Mouse (Mus musculus) heart, embryonic 12.5 days (tissue): ENCODE data around the gene Fcgbp. TPM values are rescaled to one million over a fixed set of nuclear protein-coding genes. Genes with fewer than 3 reads are reported as not detected.
"Not testable (repeated sequence)": the region's sequence is repeated elsewhere in the genome, so short reads cannot be mapped to it uniquely, and the experiment has no call there.

ENCODE experiments used
- ATAC-seq: fragments of 200-750 bp; cut with Nextera tagmentation; 2 replicates; pipeline ENCODE4 v1.8.0; 2017; ENCODE audit warnings: moderate TSS enrichment, moderate library complexity; ENCODE audit not compliant: insufficient number of reproducible peaks, low FRiP score
- H3K27ac ChIP-seq: fragments of 300-500 bp; sonication (generic); 2 replicates; pipeline ENCODE4 v1.5.1; 2016; ENCODE audit warnings: mild to moderate bottlenecking, moderate library complexity; ENCODE audit not compliant: poor library complexity, severe bottlenecking
- H3K27me3 ChIP-seq: fragments of 300-500 bp; sonication (generic); replicated peaks from 2 replicates; pipeline ENCODE4 v1.6.1; 2016; ENCODE audit warnings: mild to moderate bottlenecking, moderate library complexity
- H3K36me3 ChIP-seq: fragments of 300-500 bp; sonication (generic); 2 replicates; pipeline ENCODE4 v1.6.1; 2016; ENCODE audit warnings: mild to moderate bottlenecking, moderate library complexity
- H3K4me1 ChIP-seq: fragments of 300-500 bp; sonication (generic); replicated peaks from 2 replicates; pipeline ENCODE4 v1.6.1; 2016; ENCODE audit warnings: mild to moderate bottlenecking
- H3K4me2 ChIP-seq: fragments of 300-500 bp; sonication (generic); 2 replicates; pipeline ENCODE4 v1.6.1; 2016; ENCODE audit warnings: mild to moderate bottlenecking, moderate library complexity
- H3K4me3 ChIP-seq: fragments of 300-500 bp; sonication (generic); 2 replicates; pipeline ENCODE4 v1.5.1; 2016; ENCODE audit warnings: mild to moderate bottlenecking
- H3K9ac ChIP-seq: fragments of 300-500 bp; sonication (generic); 2 replicates; pipeline ENCODE4 v1.6.1; 2016; ENCODE audit warnings: mild to moderate bottlenecking, moderate library complexity
- H3K9me3 ChIP-seq: fragments of 300-500 bp; sonication (generic); replicated peaks from 2 replicates; pipeline ENCODE4 v1.6.1; 2016; ENCODE audit warnings: mild to moderate bottlenecking, moderate library complexity
- WGBS: fragments of 180-500 bp; shearing (Covaris S2); methylation state at CpG from one replicate; pipeline ENCODE4 v1.1.7; 2016; 5-methylcytosine and 5-hydroxymethylcytosine counted together
- polyA plus RNA-seq: library from polyadenylated mRNA; unstranded; fragments of >200 nt; fragmentation: Nextera tagmentation; extraction: Ambion mirVana; gene quantifications from 2 replicates; pipeline ENCODE4 v1.2.1, GENCODE M21; 2016

Gene Fcgbp
- polyA plus RNA-seq, 1 experiment from 2014 or later: not detected

DNA sequence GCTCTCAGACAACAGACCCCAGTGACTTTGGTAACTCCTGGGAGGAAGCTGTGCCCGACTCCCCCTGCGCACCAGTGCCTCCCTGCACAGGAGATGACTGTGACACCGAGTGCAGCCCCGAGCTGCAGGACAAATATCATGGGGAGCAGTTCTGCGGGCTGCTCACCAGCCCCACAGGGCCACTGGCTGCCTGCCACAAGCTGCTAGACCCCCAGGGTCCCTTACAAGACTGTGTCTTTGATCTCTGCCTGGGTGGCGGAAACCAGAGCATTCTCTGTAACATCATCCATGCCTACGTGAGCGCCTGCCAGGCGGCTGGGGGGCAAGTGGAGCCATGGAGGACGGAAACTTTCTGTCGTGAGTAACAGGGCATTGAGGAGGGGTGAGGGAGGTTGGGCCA, 22.5 kb downstream of the Fcgbp start:
- no peak overlapping the region for H3K4me2 ChIP-seq
- ATAC-seq: no peak
- WGBS: 33% methylated on average over 11 of the region's 11 CpGs

DNA sequence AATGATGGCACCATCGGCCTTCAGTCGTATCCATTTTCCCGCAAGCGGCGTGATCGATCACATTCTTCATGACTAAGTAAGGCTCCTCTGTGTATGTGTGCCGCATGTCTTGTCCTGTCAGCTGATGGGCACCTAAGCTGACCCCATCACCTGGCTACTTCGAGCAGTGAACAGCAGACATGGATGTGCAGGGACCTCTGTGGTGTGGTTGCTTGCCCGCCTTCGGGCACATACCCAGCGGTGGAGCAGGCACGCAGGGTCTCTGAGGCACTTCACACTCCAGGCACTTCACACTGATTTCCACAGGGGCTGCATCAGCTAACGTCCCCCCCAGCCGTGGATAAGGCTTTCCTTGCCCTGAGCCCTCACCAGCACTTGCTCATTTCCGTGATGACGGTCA, 28.1 kb downstream of the Fcgbp start:
- ATAC-seq: no peak
- no peak overlapping the region for H3K4me3 ChIP-seq
- no peak overlapping the region for H3K27ac ChIP-seq
- H3K4me2 ChIP-seq: no peak overlapping the region
- H3K9ac ChIP-seq: no peak overlapping the region
- H3K36me3 ChIP-seq: no peaks in the 10 kb centered on the region
- 91% methylated on average over 16 of the region's 16 CpGs for WGBS
- H3K27me3 ChIP-seq: peaks cover 15% of the 10 kb centered on the region; the same call in 1 of the 2 replicates
- H3K4me1 ChIP-seq: no peaks in the 10 kb centered on the region
- H3K9me3 ChIP-seq: peaks cover 14% of the 10 kb centered on the region

More for the DNA sequence above, 22.5 kb downstream of the Fcgbp start:
- Histone ChIP-seq H3K27ac (no peak overlapping the region), H3K36me3 (no peaks in the 10 kb centered on the region), H3K27me3 (0 out of 2 replicates have a peak, but pooled peaks cover 5% of the 10 kb centered on the region), H3K9ac (no peak overlapping the region), H3K9me3 (no peaks in the 10 kb centered on the region), H3K4me1 (no peaks in the 10 kb centered on the region), H3K4me3 (no peak overlapping the region)

DNA sequence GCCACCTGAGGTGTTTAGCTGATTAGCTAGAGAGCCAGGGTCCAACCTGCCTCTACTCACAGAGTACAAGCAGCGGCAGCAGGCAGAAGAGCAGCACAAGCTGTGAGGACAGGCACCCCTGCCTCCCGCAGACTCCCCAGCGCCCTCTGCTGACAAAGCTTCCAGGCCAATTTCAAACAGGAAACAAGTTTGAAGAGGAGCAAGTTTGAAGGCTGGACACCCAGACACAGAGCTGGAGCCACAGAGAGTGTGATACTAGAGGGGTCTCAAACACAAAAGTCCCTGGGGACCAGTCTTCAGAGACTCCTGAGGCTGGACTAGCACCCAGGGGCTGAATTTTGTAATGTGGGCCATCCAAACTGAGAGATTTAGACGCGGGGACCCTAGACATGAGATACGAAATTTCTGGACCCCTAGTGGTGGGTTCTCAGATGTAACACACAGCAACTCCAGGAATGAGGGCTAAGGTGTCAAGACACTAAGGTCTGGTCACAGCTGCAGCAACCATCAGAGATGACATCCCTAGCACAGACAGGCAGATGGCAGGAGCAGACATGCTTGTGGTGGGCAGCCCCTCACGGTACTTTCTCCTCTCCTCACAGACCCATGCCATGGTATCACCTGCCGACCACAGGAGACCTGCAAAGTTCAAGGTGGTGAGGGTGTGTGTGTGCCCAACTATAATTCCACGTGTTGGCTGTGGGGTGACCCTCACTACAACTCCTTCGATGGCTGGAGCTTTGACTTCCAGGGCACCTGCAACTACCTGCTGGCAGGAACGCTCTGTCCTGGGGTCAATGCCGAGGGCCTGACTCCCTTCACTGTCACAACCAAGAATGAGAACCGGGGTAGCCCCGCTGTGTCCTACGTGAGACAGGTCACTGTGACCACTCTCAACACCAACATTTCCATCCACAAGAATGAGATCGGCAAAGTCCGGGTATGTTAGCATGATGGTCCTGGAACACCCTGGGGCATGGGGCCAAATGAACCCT, 29.9 kb downstream of the Fcgbp start:
- H3K4me1 ChIP-seq: peaks cover 5% of the 10 kb centered on the region; the same call in 1 of the 2 replicates
- H3K4me3 ChIP-seq: no peak overlapping the region
- ATAC-seq: no peak
- H3K4me2 ChIP-seq: no peak overlapping the region
- H3K27me3 ChIP-seq: peaks cover 28% of the 10 kb centered on the region; the same call in 1 of the 2 replicates
- H3K9ac ChIP-seq: no peak overlapping the region
- WGBS: 57% methylated on average over 17 of the region's 17 CpGs
- peaks cover 14% of the 10 kb centered on the region for H3K9me3 ChIP-seq
- no peak overlapping the region for H3K27ac ChIP-seq
- H3K36me3 ChIP-seq: no peaks in the 10 kb centered on the region

DNA sequence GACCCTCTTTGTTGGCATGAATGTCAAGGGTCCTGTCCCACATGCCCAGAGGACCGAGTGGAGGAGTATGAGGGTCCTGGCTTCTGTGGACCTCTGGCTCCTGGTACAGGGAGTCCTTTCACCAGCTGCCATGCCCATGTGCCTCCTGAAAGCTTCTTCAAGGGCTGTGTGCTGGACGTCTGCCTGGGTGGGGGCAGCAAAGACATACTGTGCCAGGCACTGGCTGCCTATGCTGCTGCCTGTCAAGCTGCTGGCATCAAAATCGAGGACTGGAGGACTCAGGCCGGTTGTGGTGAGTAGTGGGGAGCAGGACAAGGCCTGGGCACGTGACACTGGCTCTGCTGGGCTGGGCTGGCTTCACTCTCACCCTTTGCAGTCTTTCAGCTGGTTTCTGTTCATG, 31.9 kb downstream of the Fcgbp start:
- H3K27ac ChIP-seq, H3K36me3 ChIP-seq, H3K4me1 ChIP-seq, H3K9ac ChIP-seq, ATAC-seq, H3K4me3 ChIP-seq, H3K4me2 ChIP-seq: not testable (repeated sequence)
- Histone ChIP-seq H3K27me3 (peaks cover 28% of the 10 kb centered on the region; the same call in 1 of the 2 replicates), H3K9me3 (peaks cover 14% of the 10 kb centered on the region)
- 48% methylated on average over 5 of the region's 5 CpGs for WGBS

DNA sequence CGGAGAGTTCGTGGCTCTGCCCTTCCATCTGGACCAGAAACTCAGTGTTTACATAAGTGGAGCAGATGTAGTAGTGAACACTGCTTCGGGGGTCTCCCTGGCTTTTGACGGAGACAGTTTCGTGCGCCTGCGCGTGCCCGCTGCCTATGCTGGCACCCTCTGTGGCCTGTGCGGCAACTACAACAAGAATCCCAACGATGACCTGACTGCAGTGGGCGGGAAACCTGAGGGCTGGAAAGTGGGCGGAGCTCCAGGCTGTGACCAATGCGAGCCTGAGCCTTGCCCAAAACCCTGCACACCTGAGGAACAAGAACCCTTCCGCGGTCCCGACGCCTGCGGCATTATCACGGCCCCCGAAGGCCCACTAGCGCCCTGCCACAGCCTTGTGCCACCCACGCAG, 33.6 kb downstream of the Fcgbp start:
- Histone ChIP-seq H3K4me2 (peak overlapping the region; percentile 63), H3K27ac (no peak overlapping the region), H3K9me3 (0 out of 2 replicates have a peak, but pooled peaks cover 6% of the 10 kb centered on the region), H3K9ac (peak overlapping the region; percentile 42; the same call in 1 of the 2 replicates), H3K36me3 (no peaks in the 10 kb centered on the region), H3K4me3 (peak overlapping the region; percentile 28; the same call in 1 of the 2 replicates), H3K4me1 (peaks cover 5% of the 10 kb centered on the region; the same call in 1 of the 2 replicates), H3K27me3 (peaks cover 28% of the 10 kb centered on the region; the same call in 1 of the 2 replicates)
- ATAC-seq: 0 out of 2 replicates have a peak, but pooled peaks have one; percentile 34
- 3% methylated on average over 23 of the region's 23 CpGs for WGBS

DNA sequence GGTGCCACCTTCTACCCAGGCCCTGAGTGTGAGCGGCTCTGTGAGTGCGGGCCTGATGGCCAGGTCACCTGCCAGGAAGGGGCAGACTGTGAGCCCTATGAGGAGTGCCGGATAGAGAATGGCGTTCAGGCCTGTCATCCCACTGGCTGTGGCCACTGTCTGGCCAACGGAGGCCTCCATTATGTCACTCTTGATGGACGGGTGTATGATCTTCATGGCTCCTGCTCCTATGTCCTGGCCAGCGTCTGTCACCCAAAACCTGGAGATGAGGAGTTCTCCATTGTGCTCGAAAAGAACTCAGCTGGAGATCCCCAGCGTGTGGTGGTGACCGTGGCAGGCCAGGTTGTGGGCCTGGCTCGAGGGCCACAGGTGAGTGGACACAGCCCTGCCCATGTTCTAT, 35.2 kb downstream of the Fcgbp start:
- no peak overlapping the region for H3K27ac ChIP-seq
- H3K27me3 ChIP-seq: peaks cover 28% of the 10 kb centered on the region; the same call in 1 of the 2 replicates
- H3K9ac ChIP-seq: no peak overlapping the region
- no peaks in the 10 kb centered on the region for H3K9me3 ChIP-seq
- no peak for ATAC-seq
- no peaks in the 10 kb centered on the region for H3K36me3 ChIP-seq
- H3K4me2 ChIP-seq: no peak overlapping the region
- WGBS: 79% methylated on average over 11 of the region's 11 CpGs
- H3K4me1 ChIP-seq: peaks cover 5% of the 10 kb centered on the region; the same call in 1 of the 2 replicates
- no peak overlapping the region for H3K4me3 ChIP-seq

DNA sequence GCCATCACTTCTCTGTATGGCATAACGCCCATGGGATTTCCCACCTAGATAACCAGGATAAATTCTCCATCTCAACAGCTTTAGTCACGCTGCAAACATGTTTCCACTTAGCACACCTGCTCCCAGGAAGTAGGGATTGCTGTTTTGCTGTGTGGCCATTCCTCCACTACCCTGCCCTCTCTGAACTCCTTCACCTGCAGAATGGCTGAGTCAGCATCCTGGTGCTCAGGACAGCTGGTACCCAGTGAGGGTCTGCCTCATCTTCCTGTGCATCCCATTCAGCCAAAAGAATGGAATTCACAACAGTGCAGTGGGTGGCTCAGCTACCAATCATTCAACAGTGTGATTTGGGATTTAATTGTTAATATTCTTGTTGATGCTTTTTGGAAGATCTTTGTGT, 43.6 kb downstream of the Fcgbp start:
- Histone ChIP-seq H3K27ac (no peak overlapping the region), H3K9ac (no peak overlapping the region), H3K36me3 (no peaks in the 10 kb centered on the region), H3K27me3 (no peaks in the 10 kb centered on the region), H3K9me3 (no peaks in the 10 kb centered on the region), H3K4me2 (no peak overlapping the region), H3K4me3 (no peak overlapping the region), H3K4me1 (no peaks in the 10 kb centered on the region)
- 74% methylated on average over 2 of the region's 2 CpGs for WGBS
- no peak for ATAC-seq

DNA sequence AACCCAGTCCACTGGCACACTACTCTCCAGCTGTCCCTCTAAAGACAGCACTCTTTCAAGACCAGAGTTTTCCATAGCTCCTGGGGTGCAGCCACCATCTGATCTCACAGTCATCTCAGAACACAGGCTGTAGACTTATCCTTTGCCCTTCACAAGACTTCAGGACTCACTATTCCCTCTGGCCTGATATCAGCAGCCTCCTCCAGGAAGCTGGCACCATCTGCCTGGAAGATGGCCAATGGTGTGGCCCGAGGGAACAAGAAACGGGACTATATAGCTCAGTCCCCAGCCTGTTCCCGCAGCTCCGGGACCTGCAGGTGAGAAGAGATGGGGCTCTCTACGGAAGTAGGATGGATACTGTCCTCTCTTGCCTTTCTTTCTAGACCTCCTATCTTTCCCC, 58.1 kb downstream of the Fcgbp start, which contains the start of gene 9530053A07Rik:
Gene 9530053A07Rik (plus strand): TSS at position 301 of the 400 bp plus-strand sequence.
- H3K4me3 ChIP-seq: no peak within 1 kb of the TSS
- no peak for ATAC-seq
- no peaks in the 10 kb centered on the region for H3K27me3 ChIP-seq
- WGBS: 80% methylated on average over 5 of the region's 5 CpGs
- H3K4me2 ChIP-seq: no peak within 1 kb of the TSS
- H3K9ac ChIP-seq: no peak within 1 kb of the TSS
- H3K36me3 ChIP-seq: no peaks in the 10 kb centered on the region
- no peak within 1 kb of the TSS for H3K27ac ChIP-seq
- H3K4me1 ChIP-seq: no peaks in the 10 kb centered on the region
- no peaks in the 10 kb centered on the region for H3K9me3 ChIP-seq

DNA sequence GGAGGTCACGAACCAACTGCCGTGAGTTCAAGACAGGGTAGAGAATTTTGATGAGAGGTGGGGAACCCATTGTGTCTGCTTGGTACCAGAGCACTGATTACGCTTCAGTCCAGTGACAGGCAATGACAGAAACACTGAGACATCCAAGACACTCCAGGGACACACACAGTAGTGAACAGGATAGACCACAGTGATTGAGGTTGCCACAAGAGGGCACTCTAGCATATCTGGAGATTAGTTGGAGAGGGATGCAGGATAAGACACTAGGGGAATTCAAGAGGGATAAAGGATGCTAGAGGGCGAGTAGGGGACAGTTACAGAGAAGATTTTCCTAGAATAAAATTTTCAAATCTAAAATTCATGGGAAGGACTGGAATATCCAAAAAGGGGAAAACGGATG, 66.6 kb downstream of the Fcgbp start:
- H3K4me1 ChIP-seq: no peaks in the 10 kb centered on the region
- H3K4me3 ChIP-seq: no peak overlapping the region
- peaks cover 5% of the 10 kb centered on the region; the same call in 1 of the 2 replicates for H3K9me3 ChIP-seq
- no peak for ATAC-seq
- H3K27me3 ChIP-seq: no peaks in the 10 kb centered on the region
- H3K36me3 ChIP-seq: no peaks in the 10 kb centered on the region
- 53% methylated on average over 5 of the region's 5 CpGs for WGBS
- no peak overlapping the region for H3K4me2 ChIP-seq
- no peak overlapping the region for H3K9ac ChIP-seq
- H3K27ac ChIP-seq: no peak overlapping the region

DNA sequence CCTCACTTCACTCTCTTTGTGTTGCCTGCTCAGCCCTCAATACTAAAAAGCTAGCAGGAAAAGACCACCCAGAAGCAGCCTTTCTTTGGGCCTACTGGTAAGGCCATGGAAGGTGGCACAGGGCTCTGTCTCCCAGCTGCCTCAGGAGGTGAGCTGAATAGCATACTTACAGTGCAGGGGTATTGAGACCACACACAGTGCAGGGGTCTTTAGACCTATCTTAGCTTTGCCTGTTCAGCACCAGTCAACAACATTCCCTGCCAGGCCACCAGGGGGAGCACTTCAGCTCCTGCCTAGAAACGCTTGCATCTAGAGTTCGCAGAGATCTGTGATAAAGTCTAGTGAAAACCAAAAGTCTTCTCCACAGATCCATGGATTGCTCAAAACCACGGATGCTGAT, 77.2 kb downstream of the Fcgbp start:
- H3K9ac ChIP-seq: no peak overlapping the region
- H3K27me3 ChIP-seq: peaks cover 26% of the 10 kb centered on the region
- no peak overlapping the region for H3K27ac ChIP-seq
- ATAC-seq: no peak
- no peak overlapping the region for H3K4me3 ChIP-seq
- H3K9me3 ChIP-seq: peaks cover 9% of the 10 kb centered on the region; the same call in 1 of the 2 replicates
- 21% methylated on average over 3 of the region's 3 CpGs for WGBS
- no peaks in the 10 kb centered on the region for H3K36me3 ChIP-seq
- no peak overlapping the region for H3K4me2 ChIP-seq
- H3K4me1 ChIP-seq: no peaks in the 10 kb centered on the region

DNA sequence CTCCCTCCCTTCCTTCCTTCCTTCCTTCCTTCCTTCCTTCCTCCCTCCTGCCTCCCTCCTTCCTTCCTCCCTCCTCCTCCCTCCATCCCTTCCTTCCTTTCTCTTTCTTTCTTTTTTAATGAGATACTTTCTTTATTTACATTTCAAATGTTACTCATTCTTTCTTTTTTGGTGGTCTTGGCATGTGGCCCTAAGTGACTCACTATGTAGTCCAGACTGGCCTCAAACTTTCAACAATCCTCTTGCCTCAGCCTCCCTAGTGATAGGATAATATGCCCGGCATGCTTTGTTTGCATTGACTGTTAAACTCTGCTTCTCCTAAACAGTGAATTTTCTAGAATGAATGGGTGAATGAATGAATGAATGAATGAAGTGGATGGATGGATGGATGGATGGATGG, 78.8 kb downstream of the Fcgbp start:
- ATAC-seq: no peak

More for the DNA sequence above, 78.8 kb downstream of the Fcgbp start:
- Histone ChIP-seq H3K36me3 (no peaks in the 10 kb centered on the region), H3K27me3 (peaks cover 26% of the 10 kb centered on the region), H3K9me3 (no peaks in the 10 kb centered on the region), H3K27ac (no peak overlapping the region), H3K4me3 (no peak overlapping the region), H3K9ac (no peak overlapping the region), H3K4me1 (no peaks in the 10 kb centered on the region), H3K4me2 (no peak overlapping the region)
- 77% methylated on average over 1 of the region's 1 CpGs for WGBS
